Mouse (Mus musculus): ENCODE data around the gene Erich3.
"Not testable (repeated sequence)": the region's sequence is repeated elsewhere in the genome, so short reads cannot be mapped to it uniquely, and the experiment has no call there.

Erich3 gene

DNA sequence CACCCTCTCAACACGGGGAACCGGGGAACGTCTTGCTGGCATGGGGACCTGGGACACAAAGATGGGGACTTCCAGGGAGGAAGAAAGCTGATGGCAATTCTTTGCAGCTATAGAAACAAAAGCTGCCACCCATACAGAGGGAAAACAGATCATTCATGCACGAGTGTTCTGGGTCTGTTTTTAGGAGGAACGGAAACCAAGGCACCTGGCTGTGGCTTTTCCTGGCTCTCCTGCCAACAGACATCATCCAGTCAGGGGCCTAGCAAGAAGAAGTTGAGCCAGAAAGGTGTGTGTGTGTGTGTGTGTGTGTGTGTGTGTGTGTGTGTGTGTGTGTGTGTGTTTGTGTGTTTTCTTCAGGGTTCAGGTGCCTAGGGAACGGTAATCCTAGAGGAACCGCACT lies at the start of gene Erich3:
Erich3 (plus strand) TSS at position 315 of the 400 bp plus-strand sequence.
- DNase-seq (ENCODE audit: low read depth, low spot score), result no peak

DNA sequence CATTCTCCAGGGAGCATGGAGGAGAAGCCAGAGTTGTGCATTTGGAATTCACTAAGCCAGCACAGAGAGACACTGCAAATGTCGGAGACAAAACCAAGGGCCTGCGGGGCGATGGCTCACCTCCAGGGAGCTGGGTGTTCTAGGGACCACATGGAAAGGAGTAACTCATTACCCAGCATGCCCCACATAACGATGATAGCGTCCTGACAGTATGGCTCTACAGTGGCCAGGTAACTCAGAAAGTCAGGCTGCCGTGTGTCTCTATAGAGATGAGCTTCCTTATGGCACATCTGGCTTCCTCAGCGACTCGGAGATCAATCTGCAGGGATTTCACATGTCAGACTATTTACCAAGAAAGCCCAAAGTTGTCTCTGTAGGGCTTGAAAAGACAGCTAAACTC lies 48.9 kb upstream of the Erich3 start:
- DNase-seq (ENCODE audit: low read depth, low spot score), result no peak

DNA sequence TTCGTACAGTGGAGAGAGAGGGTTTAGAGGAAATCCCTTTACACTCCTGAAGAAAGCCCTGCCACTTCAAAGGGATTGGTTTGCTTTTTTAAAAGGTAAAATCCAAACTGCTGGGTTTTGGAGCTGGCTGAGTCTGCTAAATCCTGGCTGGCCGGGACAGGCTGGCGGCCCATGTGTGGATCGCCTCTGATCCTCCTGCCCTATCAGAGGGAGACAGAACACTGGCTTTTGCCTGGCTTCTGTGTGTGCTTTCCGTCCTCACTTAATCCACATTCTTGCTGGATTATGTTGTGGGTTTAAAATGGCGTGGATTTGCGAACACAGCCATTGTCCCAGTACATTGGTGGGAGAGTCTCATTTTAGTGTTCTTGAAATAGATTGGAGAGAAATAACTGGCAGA lies 48.4 kb upstream of the Erich3 start:
- no peak for DNase-seq (ENCODE audit: low read depth, low spot score)

GRCm38 (mm10) chr3:154616106-154616505 lies 47.6 kb upstream of the Erich3 start:
- DNase-seq (ENCODE audit: low read depth, low spot score), result no peak

GRCm38 (mm10) chr3:154628284-154628683 lies 35.4 kb upstream of the Erich3 start:
- no peak for DNase-seq (ENCODE audit: low read depth, low spot score)

DNA sequence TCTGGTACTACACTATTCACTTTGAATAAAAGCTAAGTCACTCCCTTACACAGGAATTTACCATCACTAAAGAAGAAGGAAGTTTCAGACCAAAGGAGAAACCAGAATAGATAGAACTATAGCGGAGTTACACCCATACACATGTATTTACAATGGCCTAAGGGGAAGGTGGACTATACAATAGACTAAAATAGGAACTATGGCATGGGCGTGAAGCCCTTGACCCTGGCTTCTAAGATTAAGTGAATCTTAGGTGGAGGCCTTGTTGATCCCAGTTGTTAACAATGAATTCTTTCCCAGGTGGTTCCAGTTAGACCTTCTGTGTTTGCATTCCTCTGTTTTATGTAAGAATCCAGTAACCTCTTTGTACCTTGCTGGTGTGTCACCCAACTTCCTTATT lies 32.4 kb upstream of the Erich3 start:
- DNase-seq (ENCODE audit: low read depth, low spot score), result not testable (repeated sequence)

DNA sequence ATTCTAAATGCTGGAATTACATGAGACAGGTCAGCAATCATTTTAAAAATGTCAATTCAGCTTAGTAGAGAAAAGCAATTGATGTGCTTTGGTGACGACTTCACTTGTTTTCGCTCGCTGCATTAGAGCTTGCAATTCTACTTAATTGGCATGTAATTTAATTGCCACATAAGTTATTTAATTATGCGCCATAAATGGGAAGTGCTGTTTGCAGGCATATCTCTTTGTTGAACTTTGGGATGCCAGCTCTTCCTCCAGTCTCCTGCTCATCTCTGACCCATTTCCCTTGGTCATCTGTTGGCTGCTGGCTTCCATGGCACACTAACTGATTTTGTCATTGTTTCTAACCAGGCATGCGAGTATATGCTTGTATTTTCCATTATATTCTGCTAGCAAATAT lies 30.6 kb upstream of the Erich3 start:
- DNase-seq (ENCODE audit: low read depth, low spot score), result no peak

GRCm38 (mm10) chr3:154646638-154647442 lies 16.8 kb upstream of the Erich3 start:
- DNase-seq (ENCODE audit: low read depth, low spot score), result peak; percentile 51

- DNase-seq (ENCODE audit: low read depth, low spot score), result no peak
These were observed 16.2 kb upstream of the Erich3 start for GRCm38 (mm10) chr3:154647443-154647780.

GRCm38 (mm10) chr3:154649411-154650285 lies 14.0 kb upstream of the Erich3 start:
- DNase-seq (ENCODE audit: low read depth, low spot score), result no peak

DNA sequence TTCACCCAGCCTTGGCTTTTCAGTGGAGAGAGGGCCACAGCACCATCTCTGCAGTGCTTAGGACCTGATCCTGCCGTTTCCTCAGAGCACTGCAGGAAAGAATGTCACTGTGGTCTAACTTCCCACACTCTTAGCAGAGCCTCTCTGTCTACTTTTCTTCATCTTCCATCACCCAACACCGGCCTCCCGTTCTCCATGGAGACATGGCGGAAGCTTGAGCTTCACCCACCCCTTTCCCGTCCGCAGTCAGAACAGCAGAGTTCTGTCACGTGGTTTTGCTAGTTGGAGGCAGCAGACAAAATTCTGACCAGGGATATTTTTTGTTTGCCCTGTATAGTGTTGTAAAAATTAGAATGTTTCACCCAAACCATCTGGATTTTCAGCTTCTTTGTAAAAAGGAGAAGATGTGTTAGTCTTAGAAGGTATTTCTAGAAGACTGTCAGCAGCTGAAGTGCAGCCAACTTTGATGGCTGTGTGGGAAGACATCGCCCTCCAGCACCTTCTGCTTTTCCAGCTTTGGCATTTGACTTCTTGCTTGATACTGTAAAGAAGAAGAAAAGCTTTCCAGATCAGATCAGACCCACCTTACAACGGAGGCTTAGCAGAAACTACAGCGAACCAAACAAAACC lies 12.4 kb upstream of the Erich3 start:
- no peak for DNase-seq (ENCODE audit: low read depth, low spot score)

DNA sequence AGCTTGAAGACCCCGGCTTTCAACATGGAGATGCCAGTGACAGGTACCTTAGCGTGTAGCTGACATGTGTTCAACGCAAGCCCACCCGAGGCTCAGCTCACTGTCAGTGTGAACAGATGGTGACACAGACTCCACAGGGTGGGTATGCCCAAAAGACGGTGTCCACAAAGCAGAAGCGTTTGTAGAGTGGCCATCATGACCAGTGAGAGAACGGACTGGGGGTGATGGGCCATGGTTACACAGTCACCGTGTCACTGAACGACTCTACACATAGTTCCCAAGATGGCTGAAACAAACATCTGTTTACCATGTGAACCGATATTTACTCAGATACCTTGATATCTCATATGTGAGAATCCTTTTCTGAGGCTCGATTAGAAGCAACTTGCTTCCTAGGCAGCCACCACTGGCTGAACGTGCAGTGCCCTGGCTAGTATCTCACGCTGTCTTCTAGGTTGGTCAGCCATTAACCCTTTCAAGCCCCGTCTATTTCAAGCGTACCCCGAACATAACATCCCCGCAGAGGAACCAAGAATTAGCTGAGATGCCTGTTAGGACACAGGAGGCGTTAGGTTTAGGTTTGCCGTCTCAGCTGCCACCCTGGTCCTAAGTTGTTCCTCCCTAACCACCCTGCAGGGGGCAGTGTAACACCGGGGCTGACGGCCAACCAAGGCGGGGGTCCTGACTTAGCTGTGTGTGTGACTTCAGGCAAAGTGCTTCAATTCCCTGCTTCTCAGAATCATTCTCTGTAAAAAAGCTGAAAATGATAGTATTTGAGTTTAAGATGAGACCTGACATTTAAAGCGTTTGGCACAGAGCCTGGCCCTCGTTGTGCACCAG lies 10.9 kb upstream of the Erich3 start:
- DNase-seq (ENCODE audit: low read depth, low spot score), result peak; percentile 36

DNA sequence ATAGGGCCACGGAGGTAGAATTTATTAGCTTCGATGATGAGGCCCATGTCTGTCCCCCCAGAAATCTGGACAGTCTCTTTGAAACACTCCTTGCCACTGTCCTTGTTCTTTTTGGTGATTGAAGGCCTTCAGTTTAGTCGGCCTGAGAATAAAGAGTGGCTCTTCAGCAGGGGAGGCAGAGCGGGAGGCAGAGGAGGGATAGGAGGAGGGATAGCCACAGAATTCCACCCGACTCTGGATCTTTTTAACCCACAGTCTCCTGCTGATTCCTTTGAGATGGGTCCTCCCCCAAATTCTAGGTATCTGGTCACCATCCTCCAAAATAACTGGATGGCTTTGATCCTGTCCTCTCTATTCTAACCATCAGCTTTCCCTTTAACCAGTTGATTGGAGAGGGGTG lies 10.2 kb upstream of the Erich3 start:
- DNase-seq (ENCODE audit: low read depth, low spot score), result no peak

- DNase-seq (ENCODE audit: low read depth, low spot score), result no peak
These were observed 9.4 kb upstream of the Erich3 start for GRCm38 (mm10) chr3:154654284-154654683.

- no peak for DNase-seq (ENCODE audit: low read depth, low spot score)
These were observed 8.8 kb upstream of the Erich3 start for GRCm38 (mm10) chr3:154654901-154655300.

DNA sequence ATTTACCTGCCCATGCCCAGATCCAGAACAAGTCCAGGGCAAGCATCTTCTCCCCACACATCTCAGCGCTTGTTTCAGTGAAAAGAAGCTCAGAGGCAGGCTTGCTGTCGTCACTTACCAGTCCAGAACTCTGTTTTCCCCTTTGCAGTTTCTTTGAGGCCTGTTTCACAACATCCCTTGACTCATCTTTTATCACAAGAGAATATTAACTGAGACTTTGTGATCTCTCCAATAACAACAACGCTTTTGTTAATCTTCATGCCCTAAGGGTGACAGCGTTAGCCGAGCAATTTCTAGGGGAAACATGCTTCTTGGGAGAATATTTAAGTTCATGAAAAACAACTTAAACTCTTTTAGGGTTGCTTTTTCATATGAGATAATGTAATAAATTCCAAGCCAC lies 7.9 kb upstream of the Erich3 start:
- no peak for DNase-seq (ENCODE audit: low read depth, low spot score)

DNA sequence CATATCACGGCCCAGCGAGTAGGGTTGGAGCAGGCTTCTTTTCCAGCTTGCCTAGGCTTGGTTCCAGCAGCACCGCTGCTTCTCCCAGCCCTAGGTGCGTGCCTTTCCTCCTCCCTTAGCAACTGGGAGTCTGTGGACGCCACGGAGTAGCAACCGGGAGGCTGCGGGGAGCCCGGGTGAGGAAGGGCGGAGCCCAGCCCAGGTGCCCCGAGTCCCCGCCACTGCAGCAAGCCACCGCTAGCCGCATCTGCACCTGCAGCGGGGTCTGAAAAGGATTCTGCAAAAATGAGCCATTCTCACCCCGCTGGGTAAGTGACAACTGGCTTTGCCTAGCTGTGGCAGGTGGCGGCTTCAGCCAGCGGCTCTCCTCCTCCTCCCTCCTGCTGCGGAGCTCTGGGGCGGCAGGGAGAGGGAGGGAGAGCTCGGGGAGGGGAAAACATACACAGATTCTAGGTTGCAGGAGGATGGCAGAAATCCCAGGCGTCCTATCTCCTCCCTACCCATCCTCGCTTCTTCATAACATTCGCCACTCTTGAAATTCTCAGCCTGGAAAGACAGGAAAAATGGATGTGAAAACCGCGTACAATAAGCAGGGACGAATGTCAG lies 420 bp downstream of the Erich3 start:
- no peak for DNase-seq (ENCODE audit: low read depth, low spot score)

- no peak for DNase-seq (ENCODE audit: low read depth, low spot score)
These were observed 977 bp downstream of the Erich3 start for GRCm38 (mm10) chr3:154664636-154665035.

DNA sequence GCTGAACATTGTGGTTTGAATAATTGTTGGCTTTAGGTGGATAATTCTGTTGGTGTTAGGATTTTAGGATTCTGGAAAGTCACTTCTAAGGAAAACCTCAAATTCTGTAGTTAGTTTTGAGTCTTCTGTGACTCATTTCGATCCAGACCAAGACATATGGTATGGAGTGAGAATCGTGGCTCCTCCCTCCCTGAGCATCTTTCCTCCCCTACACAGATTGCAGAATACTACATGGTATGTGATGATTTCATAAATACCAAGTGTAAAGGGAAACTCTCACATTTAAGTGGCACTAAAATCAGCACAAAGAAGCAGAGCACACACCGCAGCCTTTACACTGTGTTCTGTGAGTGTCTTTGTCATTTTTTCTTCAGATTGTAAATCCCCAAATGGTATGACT lies 4.8 kb downstream of the Erich3 start:
- DNase-seq (ENCODE audit: low read depth, low spot score), result no peak

DNA sequence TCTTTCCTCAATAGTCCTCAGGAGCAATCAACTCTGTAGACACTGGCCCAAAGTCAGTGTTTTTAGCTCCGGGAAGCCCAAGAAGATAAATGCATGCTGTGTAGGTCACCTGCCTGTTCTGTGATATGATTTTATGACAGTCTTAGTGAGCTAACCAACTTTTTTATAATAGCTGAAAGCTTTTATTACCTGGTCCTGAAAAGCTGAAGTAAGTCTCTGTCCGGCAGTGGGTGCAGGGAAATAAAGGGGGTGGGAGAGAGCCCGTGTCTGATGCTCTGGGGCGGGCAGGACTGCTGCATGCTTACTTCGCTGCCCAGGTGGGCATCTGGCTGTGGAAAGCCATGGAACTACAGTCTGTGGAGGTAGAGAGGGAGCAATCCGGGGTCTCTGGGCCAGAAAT lies 6.9 kb downstream of the Erich3 start:
- no peak for DNase-seq (ENCODE audit: low read depth, low spot score)

DNA sequence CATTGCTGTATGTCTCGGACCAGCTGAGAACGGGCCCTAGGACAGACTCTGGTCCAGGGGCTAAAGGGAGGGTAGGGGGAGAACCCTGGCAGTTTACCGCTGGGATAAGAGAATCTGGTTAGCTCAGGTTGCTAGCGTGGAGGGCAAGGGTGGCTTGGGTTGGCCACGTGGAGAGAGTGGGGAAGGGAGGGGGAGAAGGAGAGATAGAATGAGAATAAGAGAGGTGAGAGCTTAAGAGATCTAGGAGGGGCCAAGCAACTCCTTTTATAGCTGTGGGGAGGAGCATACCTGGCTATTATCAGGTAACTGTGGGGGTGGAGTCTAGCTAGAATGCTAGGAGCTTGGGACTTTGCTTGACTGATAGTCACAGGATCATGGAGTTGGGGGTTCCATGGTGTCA lies 7.4 kb downstream of the Erich3 start:
- DNase-seq (ENCODE audit: low read depth, low spot score), result no peak
